Mouse (Mus musculus) neutrophil, adult 5-6 weeks (primary cell): Measurements from ENCODE around the gene Ncapg2. TPM values are rescaled to one million over a fixed set of nuclear protein-coding genes. Genes with fewer than 3 reads are reported as not detected.

Source experiments
- ATAC-seq: fragments of 151-379, 151-347 bp; 2 replicates; pipeline ENCODE4 v1.8.0; 2017; ENCODE audit warnings: mild to moderate bottlenecking, moderate TSS enrichment; ENCODE audit not compliant: insufficient number of reproducible peaks, poor library complexity, low FRiP score, severe bottlenecking; ENCODE audit errors: extremely low read depth
- total RNA-seq: library from RNA; stranded (forward); fragments of 200-1000 nt; gene quantifications from 2 replicates; pipeline ENCODE4 v1.2.3, GENCODE M21; 2017

The Ncapg2 gene
- 1.7 and 4.0 TPM in 2 replicates for total RNA-seq

DNA sequence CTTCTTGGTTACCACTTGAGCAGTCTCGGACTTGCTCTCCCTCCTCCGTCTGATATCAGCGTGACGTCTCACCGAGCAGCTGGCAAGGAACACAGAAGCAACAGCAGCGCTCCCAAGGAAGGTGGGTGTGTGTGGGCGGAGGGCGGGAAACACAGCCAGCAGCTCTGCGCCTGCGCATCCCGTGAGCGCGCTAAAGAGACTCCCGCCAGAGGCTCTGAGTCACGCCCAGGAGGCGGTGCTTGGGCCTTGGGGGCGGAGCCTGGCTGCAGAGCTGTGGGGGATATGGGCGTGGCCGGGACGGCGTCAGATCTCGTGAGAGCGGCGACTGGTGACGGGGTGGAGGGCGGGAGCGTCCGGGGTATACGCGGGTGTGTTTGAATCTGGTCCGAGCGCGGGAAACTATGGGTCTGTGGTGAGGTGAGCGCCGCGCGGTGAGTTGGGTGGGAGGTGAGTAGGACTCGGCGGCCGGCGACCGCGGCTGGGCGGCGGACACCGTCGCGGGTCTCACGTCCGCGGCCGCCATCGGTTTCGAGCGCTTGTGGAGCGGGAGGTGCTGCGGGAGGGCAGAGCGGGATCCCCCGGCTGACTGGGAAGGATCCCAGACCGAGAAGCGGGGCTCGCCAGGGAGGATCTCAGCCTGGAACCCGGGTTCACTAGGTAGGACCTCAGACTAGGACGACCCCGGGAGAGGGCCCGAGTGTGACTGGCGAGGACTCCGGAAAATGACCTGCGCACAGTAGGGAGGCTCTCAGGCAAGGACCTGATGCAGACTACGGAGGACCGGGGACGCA, at the start of gene Ncapg2:
TSS of gene Ncapg2 (plus strand) at position 358 of the 791 bp plus-strand sequence.
- ATAC-seq: peak; percentile 97

DNA sequence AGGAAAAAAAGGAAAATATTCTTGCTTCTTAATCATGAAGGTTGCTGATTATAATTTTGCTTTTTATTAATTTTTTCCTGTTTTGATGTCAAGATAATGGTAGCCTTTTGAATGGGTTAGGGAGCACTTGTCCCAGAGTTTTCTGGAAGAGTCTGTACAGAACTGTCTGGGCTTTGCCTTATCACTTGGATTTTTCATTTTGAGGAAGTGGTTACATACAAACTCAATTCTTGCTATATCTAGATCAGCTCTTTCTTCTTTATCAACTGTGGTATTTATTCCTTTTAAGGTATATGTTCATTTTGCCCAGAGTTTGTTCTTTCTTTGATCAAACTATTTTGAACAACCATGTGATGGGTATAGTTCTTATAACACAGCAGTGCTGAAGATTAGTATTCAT, 43.1 kb upstream of the Ncapg2 start:
- ATAC-seq: no peak

DNA sequence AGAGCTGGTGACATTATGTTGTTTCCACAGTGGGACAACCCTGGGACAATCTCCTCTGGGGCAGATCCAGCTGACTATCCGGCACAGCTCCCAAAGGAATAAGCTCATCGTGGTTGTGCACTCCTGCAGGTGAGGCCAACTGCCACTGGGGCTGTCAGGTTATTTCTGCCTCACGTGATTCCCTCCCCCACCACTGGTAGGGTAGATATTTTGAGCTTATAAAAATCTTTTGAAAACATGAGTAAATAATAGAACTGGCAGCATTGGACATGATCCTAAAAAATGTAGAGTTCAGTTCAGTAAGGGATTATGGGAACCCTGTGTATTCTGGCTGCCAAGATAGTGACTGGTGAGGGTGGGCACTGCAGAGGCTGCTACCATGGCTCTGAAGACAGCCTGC, 38.3 kb upstream of the Ncapg2 start:
- no peak for ATAC-seq

DNA sequence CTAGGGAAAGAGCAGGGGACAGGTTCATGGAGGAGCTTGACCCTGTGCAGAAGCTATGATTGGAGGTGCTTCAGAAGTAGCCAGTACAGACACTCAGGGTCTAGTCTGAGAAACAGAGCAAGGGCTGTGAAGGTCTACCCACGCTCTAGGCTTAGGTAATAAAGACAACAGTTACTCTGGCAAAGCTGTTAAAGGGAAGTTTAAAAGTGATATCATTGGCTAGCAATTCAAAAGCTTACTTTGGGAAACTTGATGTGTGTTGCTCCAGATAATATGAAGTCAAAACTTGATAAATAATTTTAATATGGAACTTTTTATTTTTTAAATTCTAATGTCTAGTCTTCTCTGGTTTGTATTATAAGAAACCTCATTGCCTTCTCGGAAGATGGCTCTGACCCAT, 37.9 kb upstream of the Ncapg2 start:
- no peak for ATAC-seq

DNA sequence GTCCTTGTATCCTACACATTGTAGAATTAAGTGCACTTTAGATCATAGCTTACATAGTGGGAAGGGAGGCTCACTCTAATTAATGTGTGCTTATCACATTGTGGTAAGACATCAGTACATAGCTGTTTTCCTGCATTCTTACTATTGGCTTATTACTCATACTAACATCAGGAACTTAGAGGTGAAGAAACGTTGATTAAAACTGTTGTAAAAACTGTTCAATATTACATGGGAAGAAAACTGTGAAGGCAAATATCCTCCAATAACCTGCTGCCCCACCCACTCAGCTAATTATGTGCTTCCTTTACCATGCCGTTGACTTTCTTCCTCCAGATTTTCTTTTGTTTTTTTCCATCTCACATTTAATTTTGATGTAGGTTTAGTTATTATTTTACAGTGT, 36.3 kb upstream of the Ncapg2 start:
- ATAC-seq: no peak

DNA sequence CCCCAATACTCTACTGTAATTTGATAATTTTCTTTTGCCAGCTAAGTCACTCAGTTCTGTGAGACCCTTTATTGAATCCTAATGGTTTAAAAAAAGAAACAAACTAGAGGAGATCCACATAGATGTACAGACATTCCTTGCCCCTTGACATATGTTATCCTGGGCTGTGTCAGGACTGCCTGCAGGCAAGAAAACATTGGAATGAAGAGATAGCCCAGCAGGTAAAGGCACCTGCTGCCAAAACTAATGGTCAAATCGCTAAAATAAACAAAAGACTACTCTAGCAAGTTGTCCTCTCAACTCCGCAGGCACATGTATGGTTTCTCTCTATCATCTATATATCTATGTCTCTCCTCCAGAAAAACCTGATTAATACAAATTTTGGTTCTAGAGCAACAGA, 22.1 kb upstream of the Ncapg2 start:
- no peak for ATAC-seq

DNA sequence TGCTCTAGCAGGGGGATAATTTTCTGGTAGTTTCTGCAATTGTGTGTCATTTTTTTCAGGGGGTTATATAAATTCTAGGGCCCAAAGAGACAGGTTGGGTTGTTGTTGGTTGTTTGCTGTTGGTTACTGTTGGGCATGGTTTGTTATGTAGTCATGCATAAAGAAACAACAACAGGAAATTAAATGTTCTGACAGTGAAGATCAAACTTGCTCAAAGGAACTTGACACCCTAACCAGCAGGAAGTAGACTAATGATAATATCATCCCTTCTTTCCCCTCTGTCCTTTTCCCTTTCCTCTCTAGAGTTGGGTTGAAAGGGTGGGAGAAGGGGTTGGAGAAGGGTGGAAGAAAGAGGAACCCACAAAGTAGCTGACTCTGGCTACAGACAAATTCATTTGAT, 21.2 kb upstream of the Ncapg2 start:
- no peak for ATAC-seq

DNA sequence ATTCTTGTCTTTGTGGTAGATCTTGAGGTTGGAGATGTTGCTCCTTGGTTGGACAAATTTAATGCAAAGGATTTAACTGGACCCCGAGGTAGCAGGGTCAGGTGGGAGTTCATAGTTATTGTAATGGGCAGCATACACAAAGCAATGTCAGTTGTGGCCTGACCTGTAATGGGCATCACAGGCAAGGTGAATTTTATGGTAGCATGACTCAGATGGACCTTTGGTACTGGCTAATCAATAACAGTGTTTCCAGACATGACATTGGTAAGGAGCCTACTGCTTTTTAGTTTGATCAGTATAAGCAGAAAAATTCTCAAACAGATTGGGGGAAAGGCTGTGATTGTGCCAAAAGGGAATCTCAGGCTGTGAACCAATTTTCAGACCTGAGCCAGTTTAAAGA, 18.4 kb upstream of the Ncapg2 start:
- ATAC-seq: no peak

DNA sequence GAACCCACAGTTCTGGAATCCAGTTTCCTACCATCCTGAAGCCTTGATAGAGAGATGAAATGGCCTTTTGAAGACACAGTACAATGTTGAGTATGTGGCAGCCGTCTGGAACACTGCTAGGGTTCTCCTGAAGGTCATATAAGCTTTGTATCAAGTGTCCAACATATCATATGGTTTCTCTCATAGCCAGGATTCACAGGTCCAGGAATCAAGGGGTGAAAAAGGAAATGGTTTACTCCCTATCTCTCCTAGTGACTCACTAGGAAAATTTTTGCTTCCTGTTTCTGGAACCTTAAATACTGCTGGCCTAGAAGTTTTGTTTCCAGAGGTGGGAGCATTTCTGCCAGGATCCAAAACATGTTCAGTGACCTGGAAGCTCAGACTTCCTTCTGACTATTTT, 15.3 kb upstream of the Ncapg2 start:
- no peak for ATAC-seq

DNA sequence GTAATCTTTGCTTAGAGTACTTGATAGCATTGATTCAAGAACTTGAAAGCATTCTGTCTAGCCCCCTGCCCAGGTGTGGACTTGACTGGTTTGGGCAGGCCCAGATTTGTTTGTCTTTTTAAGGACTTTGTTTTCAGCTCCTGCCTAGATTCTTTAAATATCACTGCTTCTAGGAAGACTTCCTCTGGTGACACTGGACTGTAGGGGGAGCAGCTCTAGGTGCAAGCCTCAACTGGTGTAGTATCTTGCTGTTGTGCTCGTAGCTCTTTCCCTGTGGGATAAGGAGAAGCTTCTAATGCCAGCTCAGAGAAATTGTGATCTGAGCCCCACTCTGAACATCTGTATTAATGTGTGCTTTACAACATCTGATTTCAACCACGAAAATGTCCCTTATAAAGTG, 10.9 kb upstream of the Ncapg2 start:
- no peak for ATAC-seq

DNA sequence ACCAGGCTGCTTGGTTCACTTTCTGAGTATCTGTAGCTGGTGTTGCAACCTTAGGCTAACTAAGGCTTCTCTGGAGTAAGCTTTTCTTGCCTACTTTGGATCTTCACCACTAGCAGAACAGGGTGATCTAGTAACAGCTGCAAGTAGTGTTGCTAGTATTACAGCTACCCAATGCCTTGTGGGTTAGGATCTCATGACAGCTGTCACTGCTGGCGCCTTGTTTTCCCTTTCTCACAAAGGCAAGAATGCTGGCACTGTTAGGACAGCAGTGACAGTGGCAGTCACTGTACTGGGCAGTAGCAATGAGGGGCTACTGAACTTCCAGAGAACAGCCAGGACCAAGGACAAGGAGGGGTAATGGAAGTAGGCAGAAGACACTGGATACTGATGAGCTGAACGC, 9.9 kb upstream of the Ncapg2 start:
- no peak for ATAC-seq

DNA sequence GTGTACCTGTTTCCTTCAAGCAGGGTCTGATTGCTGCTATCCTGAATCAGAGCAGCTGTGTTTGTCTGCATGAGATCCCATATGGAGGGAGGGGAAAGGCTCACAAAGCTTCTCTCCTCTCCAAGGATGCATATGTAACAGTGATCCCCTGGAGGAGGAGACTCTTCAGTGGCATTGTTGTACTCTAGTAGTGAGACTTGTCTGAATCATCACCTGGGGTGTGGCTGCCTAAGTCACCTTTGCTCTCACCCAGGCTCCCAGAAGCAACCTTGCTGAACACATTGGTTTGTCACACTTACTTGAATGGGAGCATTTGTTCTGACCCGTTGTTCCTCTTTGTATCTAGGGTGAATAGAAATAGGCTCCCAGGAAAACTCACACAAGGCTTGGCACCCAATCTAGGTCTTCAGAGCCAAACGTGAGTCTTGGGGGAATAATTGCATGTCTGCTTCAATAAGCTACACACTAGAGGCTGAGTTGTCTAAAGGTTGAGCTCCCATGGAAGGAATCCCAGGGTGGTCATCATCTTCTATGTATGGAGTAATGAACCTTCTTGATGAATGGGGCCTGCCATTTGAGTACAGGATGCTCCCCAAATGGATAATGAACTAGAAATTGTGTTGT, 9.0 kb upstream of the Ncapg2 start:
- no peak for ATAC-seq

DNA sequence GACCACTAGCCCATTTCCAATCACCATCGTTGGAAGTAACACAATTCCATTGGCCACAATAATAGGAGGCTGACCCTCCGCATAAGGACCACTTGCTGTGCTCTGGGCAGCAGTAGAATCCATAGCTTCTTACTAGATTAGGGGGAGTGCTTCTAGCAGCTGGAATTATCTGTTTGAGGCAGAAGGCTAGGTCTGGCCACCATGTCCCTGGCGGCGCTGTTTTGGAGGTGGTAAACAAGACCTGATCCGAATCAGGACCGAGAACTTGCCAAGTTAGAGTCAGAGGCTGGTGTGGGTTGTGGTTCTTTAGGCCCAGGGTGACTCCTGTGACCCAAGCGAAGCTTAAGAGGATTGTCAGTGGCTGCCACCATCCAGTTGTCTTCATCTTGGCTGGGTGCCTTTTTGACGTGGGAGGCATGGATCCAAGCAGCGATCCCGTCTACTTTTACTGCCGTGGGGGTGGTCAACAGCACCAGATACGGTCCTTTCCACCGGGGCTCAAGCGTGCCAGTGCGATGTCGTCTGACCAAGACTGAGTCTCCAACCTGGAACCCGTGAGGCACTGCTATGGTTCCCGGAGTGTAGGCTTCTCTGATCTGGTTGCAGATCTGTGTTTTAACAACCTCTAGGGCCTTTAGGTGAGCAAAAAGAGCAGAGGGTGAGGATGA, 1.1 kb upstream of the Ncapg2 start:
- ATAC-seq: no peak

DNA sequence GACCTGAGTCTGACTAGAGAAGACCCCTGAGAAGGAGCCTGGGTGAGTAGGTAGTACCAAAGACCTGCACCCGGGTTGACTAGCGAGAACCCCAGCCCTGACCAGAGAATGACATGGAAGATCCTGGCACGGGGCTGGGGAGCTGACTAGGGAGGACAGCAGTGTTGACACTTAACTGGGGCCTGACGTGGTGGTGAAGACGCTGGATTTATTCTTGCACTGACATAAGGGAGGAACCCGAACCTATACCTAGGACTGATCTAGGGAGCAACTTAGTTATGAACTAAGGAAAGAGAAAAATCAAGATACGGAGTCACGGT, 594 bp downstream of the Ncapg2 start:
- no peak for ATAC-seq

DNA sequence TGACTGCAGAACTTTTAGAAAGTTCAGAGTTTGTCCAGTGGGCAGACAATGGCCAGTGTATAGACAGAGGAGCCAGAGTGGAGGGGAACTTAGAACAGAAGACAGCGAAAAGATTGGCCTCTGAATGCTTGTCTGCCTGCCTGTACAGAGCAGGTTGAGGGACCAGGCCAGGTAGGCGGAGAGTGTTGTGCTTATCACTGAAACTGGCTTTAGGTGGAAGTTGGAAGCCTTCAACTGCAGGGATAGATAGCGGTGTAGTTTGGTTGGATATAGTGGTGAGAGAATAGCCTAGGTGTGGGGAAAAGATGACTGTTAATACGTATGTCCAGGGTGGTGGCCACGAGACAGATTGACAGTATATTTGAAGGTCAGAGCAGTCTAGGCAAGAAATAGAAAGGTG, 2.7 kb downstream of the Ncapg2 start:
- no peak for ATAC-seq

DNA sequence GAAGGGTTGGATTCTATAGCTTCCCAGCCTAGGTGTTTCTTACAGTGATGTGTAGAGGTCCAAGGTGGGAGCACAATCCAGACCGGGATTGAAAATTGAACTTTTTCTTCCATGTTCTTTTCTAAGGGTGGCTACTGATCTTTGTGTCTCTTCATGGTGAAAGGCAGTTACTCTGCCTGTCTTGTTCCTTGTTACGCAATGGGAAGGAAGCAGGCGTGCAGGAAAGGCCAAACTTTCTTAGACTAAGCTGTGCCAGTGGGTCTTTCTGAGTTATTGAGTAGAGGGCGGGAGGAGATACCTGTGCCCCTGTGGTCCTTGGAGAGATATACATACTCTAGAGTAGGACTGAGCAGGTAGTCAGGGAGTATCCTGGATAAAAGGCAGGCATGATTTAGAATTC, 9.7 kb downstream of the Ncapg2 start:
- no peak for ATAC-seq

DNA sequence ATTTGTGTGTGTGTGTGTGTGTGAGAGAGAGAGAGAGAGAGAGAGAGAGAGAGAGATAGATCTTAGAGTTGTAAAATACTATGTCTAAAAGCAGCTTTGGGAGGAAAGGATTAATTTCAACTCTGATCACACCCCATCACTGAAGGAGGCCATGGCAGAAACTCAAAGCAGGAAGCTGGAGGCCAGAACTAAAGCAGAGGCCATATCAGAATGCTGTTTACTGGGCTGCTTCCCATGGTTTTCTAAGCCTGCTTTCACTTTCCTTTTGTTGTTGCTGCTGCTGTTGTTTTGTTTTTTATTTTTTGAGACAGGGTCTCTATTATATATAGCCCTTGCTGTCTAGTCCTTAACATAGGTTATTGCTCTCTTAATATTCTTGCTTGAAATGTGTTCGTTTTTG, 11.3 kb downstream of the Ncapg2 start:
- no peak for ATAC-seq

DNA sequence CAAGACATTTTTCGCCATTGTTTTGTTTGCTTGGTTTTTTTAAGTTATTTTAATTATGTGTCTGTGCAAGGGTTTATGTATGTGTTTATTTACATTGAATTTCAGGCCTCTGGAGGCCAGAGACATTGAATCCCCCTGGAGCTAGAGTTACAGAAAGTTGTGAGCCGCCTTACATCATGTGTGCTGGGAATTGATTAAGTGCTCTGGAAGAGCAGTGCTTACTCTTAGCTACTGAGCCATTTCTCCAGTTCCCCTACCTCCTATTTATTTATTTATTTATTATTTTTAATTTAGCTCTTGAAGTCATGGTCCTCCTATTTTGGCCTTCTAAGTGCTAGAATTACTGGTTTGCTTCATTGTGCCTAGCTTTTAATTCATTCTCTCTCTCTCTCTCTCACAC, 16.5 kb downstream of the Ncapg2 start:
- no peak for ATAC-seq

DNA sequence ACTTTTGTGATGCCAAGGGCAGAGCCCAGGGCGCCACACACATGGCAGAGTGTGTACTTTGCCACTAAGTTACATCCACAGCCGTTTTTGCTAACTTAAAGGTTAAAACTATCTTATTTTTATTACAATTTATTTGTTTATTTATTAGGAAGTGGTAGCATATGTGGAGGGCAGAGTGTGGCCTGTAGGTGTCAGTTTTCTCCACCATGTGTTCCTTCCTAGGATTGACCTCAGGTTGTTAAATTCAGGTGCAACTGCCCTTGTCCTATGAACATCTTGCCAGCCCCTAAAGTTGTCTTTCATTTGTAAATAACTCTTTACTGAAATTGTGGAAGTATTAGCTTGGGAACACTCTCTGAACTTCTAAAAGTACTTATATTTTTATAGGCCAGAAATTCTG, 20.2 kb downstream of the Ncapg2 start:
- ATAC-seq: no peak

DNA sequence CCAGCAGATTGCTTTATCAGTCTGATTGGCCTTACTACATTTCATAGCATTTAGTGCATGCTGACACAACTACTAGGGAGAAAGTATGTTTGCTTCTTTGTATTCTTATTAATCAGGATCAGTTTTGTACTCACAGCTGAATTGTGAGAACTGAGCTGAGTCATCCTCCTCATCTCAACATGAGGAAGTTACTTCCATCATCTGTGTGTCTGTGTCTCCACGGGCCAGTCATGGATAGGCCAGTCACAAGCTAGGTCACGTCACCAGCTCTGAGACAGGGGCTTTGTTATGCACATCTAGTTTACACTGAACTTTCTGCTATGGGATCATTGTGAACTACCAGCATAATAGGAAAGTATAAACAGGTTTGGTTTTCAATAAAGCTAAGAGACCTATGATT, 28.5 kb downstream of the Ncapg2 start:
- peak; percentile 85; the same call in 1 of the 2 replicates for ATAC-seq
